Mouse (Mus musculus) limb, embryonic 14.5 days (tissue): ENCODE data around the gene Gm17581. TPM values are rescaled to one million over a fixed set of nuclear protein-coding genes. Genes with fewer than 3 reads are reported as not detected.

Source experiments
- ATAC-seq: fragments of 200-750 bp; cut with Nextera tagmentation; 2 replicates; pipeline ENCODE4 v1.8.0; 2017; ENCODE audit warnings: low read depth, moderate number of reproducible peaks, moderate TSS enrichment; ENCODE audit not compliant: low FRiP score
- DNase-seq: peaks from one replicate; pipeline ENCODE4 v3.0.0-alpha.2; 2015; ENCODE audit warnings: low spot score
- H3K27ac ChIP-seq: fragments of 300-500 bp; sonication (generic); replicated peaks from 2 replicates; pipeline ENCODE4 v1.5.1; 2014; ENCODE audit warnings: low read depth, mild to moderate bottlenecking, low read length, moderate library complexity, mixed read lengths
- H3K27me3 ChIP-seq: fragments of 300-500 bp; sonication (generic); 2 replicates; pipeline ENCODE4 v1.6.1; 2014; ENCODE audit warnings: low read length, mixed read lengths; ENCODE audit not compliant: control insufficient read depth, insufficient read depth
- H3K36me3 ChIP-seq: fragments of 300-500 bp; sonication (generic); 2 replicates; pipeline ENCODE4 v1.6.1; 2014; ENCODE audit warnings: mild to moderate bottlenecking, low read length, moderate library complexity, mixed read lengths; ENCODE audit not compliant: control insufficient read depth, insufficient read depth
- H3K4me1 ChIP-seq: fragments of 300-500 bp; sonication (generic); 2 replicates; pipeline ENCODE4 v1.6.1; 2014; ENCODE audit warnings: antibody characterized with exemption, low read length, mixed read lengths; ENCODE audit not compliant: control insufficient read depth, insufficient read depth
- H3K4me2 ChIP-seq: fragments of 300-500 bp; sonication (generic); replicated peaks from 2 replicates; pipeline ENCODE4 v1.6.1; 2014; ENCODE audit warnings: low read depth, mild to moderate bottlenecking, low read length, moderate library complexity; ENCODE audit not compliant: severe bottlenecking
- H3K4me3 ChIP-seq: fragments of 300-500 bp; sonication (generic); replicated peaks from 2 replicates; pipeline ENCODE4 v1.5.1; 2014; ENCODE audit warnings: low read length
- H3K9ac ChIP-seq: fragments of 300-500 bp; sonication (generic); 2 replicates; pipeline ENCODE4 v1.6.1; 2014; ENCODE audit warnings: mild to moderate bottlenecking, low read depth, low read length, moderate library complexity; ENCODE audit not compliant: severe bottlenecking
- H3K9me3 ChIP-seq: fragments of 300-500 bp; sonication (generic); 2 replicates; pipeline ENCODE4 v1.6.1; 2016; ENCODE audit warnings: low read length; ENCODE audit not compliant: control insufficient read depth
- POLR2A ChIP-seq: fragments of 200-500 bp; IDR thresholded peaks from 2 replicates; pipeline ENCODE4 v1.8.0; 2012; ENCODE audit warnings: inconsistent platforms, mild to moderate bottlenecking, moderate library complexity, borderline replicate concordance; ENCODE audit not compliant: insufficient read depth, insufficient read length; ENCODE audit errors: extremely low read depth
- WGBS: fragments of 180-500 bp; shearing (Covaris S2); extraction: QIAGEN DNeasy Blood & Tissue Kit; methylation state at CpG from one replicate; pipeline ENCODE4 v1.1.7; 2014; 5-methylcytosine and 5-hydroxymethylcytosine counted together
- polyA plus RNA-seq, 2 experiments: library from polyadenylated mRNA; depleted of rRNA in 1 of 2; stranded (reverse) in 1 of 2; unstranded in 1 of 2; fragments of >200 nt; fragmentation: Nextera tagmentation in 1 of 2; extraction: Ambion mirVana in 1 of 2; gene quantifications; 2 replicates each; pipeline versions ENCODE4 v1.2.1 to v1.2.3; 2012 to 2014

Gm17581 gene
- polyA plus RNA-seq, 2 experiments, result not detected

GRCm38 (mm10) chr2:155773664-155774063, 38.0 kb upstream of the Gm17581 start:
- Histone ChIP-seq H3K9me3 (no peaks in the 10 kb centered on the region), H3K27me3 (peaks cover 43% of the 10 kb centered on the region), H3K4me2 (no peak overlapping the region), H3K4me1 (0 out of 2 replicates have a peak, but pooled peaks cover 3% of the 10 kb centered on the region), H3K36me3 (no peaks in the 10 kb centered on the region), H3K9ac (no peak overlapping the region), H3K27ac (no peak overlapping the region), H3K4me3 (no peak overlapping the region)
- 61% methylated on average over 4 of the region's 4 CpGs for WGBS
- no peak for ATAC-seq
- TF ChIP-seq POLR2A, result no peak
- no peak for DNase-seq

DNA sequence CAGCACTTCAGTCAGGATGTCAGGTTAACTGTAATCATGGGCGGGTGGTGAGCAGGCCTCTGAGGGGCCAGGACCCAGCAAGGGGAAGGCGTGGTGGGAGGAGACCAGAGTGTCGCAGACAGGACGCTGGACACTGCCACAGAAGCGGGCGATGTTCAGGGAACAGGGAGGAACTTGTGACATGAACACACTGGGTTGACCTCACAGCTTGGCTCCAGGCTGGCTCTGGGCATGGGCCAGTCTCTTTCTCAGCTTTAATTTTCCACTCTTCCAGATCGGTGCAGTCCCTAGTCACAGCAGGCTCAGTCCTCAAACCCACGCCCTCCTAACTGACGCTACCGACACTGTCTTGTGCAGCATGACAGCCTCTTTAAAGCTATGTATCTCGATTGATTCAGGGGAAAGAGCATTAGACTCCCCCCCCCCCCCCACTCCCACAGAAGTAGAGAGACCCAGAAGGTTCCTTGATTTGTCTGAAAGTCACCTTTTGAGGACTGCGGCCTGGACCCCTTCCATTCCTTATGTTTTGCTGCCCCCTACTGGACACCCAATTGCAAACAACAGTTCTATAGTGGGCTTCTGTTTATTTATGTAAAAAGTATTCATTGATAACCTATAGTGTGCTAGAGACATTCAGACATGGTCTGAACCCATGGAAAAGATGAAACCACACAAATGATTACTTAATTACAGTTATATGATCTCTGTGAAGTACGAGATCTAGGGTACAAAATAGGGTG, 29.2 kb upstream of the Gm17581 start:
- Histone ChIP-seq H3K4me3 (no peak overlapping the region), H3K9ac (no peak overlapping the region), H3K36me3 (no peaks in the 10 kb centered on the region), H3K27me3 (no peaks in the 10 kb centered on the region), H3K4me1 (no peaks in the 10 kb centered on the region), H3K4me2 (no peak overlapping the region), H3K9me3 (no peaks in the 10 kb centered on the region), H3K27ac (no peak overlapping the region)
- DNase-seq (peak; percentile 84), ATAC-seq (no peak)
- no peak for TF ChIP-seq POLR2A
- 53% methylated on average over 13 of the region's 13 CpGs for WGBS

GRCm38 (mm10) chr2:155756855-155757566, 21.3 kb upstream of the Gm17581 start:
- DNase-seq, result no peak
- 53% methylated on average over 14 of the region's 14 CpGs for WGBS
- Histone ChIP-seq H3K4me3 (no peak overlapping the region), H3K9ac (no peak overlapping the region), H3K27ac (no peak overlapping the region), H3K36me3 (no peaks in the 10 kb centered on the region), H3K27me3 (no peaks in the 10 kb centered on the region), H3K4me2 (no peak overlapping the region), H3K9me3 (no peaks in the 10 kb centered on the region), H3K4me1 (no peaks in the 10 kb centered on the region)
- no peak for ATAC-seq
- no peak for TF ChIP-seq POLR2A

DNA sequence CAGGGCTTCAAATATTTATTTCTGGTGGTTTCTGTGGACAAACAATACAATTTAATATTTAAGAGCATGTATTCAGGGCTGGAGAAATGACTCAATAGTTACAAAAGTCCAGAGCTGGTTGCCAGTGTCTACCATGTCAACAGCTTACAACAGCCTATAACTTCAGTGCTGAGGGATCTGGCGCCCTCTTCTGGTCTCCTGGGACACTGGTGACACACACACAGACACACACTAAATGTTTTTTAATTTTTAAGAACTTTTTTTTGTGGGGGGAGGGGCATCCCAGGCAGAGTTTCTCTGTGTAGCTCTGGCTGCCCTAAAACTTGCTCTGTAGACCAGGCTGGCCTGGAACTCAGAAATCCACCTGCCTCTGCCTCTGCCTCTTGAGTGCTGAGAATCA, 20.1 kb upstream of the Gm17581 start:
- Histone ChIP-seq H3K4me2 (no peak overlapping the region), H3K27me3 (no peaks in the 10 kb centered on the region), H3K36me3 (no peaks in the 10 kb centered on the region), H3K4me1 (0 out of 2 replicates have a peak, but pooled peaks cover 2% of the 10 kb centered on the region), H3K27ac (no peak overlapping the region), H3K9ac (no peak overlapping the region), H3K9me3 (no peaks in the 10 kb centered on the region), H3K4me3 (no peak overlapping the region)
- no peak for TF ChIP-seq POLR2A
- WGBS, result 4% methylated on average over 1 of the region's 1 CpGs
- DNase-seq (no peak), ATAC-seq (no peak)

- Histone ChIP-seq H3K4me1 (0 out of 2 replicates have a peak, but pooled peaks cover 2% of the 10 kb centered on the region), H3K36me3 (no peaks in the 10 kb centered on the region), H3K4me2 (peak within 1 kb of the TSS; percentile 61), H3K9ac (peak within 1 kb of the TSS; percentile 44), H3K27me3 (no peaks in the 10 kb centered on the region), H3K27ac (no peak within 1 kb of the TSS), H3K9me3 (no peaks in the 10 kb centered on the region), H3K4me3 (peak within 1 kb of the TSS; percentile 37)
- DNase-seq (peak; percentile 65), ATAC-seq (peak; percentile 60; the same call in 1 of the 2 replicates)
- no peak for TF ChIP-seq POLR2A
- 4% methylated on average over 25 of the region's 25 CpGs for WGBS
These were observed 15.5 kb upstream of the Gm17581 start, which contains the start of gene Procr for GRCm38 (mm10) chr2:155751014-155751786. Gene Procr (plus strand): TSS chr2:155751117.
